17 mouse cellular contexts compared by ENCODE assay signal in the genomic region with DNA sequence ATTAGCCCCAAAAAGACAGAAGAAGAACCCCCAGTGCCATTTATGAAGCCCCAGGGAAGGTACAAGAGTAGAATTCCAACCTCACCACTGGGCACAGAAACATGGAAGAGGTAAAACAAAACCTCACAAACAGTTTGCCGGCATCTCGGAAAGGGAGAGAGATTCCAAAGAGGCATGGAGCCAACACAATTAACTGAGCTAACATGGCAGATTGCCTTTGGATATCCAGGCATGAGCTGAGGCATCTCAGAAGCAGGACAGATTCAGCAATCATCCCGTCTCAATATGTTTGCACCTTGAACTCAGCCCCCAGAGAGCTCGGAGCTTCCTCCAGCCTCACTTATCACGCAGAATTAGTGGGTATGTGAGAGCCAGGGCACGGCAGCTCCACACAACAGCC.
"Had no signal": no experiment of that assay in that cellular context is flagged by ENCODE, and none has a peak within 500 bp of the region (broad histone marks: within the 10 kb centered on the region; RNA-seq: fewer than 3 reads in every experiment).

No protein-coding gene starts in this region.

- H3K4me2 ChIP-seq: lung, embryonic 15.5 days; midbrain, embryonic 11.5 days; midbrain, embryonic 13.5 days; midbrain, embryonic 15.5 days; neural tube, embryonic 12.5 days; stomach, embryonic 15.5 days had no signal

- H3K36me3 ChIP-seq: lung, embryonic 15.5 days; midbrain, embryonic 13.5 days; midbrain, embryonic 15.5 days; neural tube, embryonic 12.5 days; stomach, embryonic 15.5 days had no signal

- ATAC-seq: lung, postnatal 0 days; midbrain, embryonic 13.5 days; midbrain, embryonic 15.5 days had no signal

- H3K27me3 ChIP-seq: midbrain, embryonic 15.5 days; stomach, embryonic 15.5 days had no signal

- H3K9me3 ChIP-seq: lung, embryonic 15.5 days; megakaryocyte, embryonic 14.5 days; midbrain, embryonic 13.5 days; midbrain, embryonic 15.5 days; neural tube, embryonic 12.5 days; stomach, embryonic 15.5 days had no signal

- H3K4me3 ChIP-seq: lung, embryonic 15.5 days; megakaryocyte, embryonic 14.5 days; midbrain, embryonic 13.5 days; midbrain, embryonic 15.5 days; neural tube, embryonic 12.5 days; stomach, embryonic 15.5 days had no signal

- H3K9ac ChIP-seq: lung, embryonic 15.5 days; midbrain, embryonic 13.5 days; midbrain, embryonic 15.5 days; neural tube, embryonic 12.5 days; stomach, embryonic 15.5 days had no signal

- DNase-seq: lung, adult 2 months; lung, postnatal 14 days; lung, postnatal 36 days; right cerebral cortex, postnatal 14 days; thymus, adult 2 months; thymus, postnatal 25 days; thymus, postnatal 4 days had no signal

- H3K27ac ChIP-seq: lung, embryonic 15.5 days; macrophage; midbrain, embryonic 13.5 days; midbrain, embryonic 15.5 days; neural tube, embryonic 12.5 days; stomach, embryonic 15.5 days; stomach, postnatal 0 days had no signal

- H3K4me1 ChIP-seq: lung, embryonic 15.5 days; midbrain, embryonic 13.5 days; midbrain, embryonic 15.5 days; neural tube, embryonic 12.5 days; stomach, embryonic 15.5 days had no signal
